Mouse (Mus musculus): Measurements from ENCODE around the gene Slc26a11.

Gene Slc26a11

GRCm38 (mm10) chr11:119355443-119356385 is at the start of gene Slc26a11, which contains the start of gene Sgsh:
Slc26a11 (plus strand) TSS chr11:119355557.
Sgsh (minus strand) TSS chr11:119355536.
- DNase-seq (ENCODE audit: low read depth, low spot score) = peak; percentile 71

GRCm38 (mm10) chr11:119306762-119307657 is 48.3 kb upstream of the Slc26a11 start:
- no peak for DNase-seq (ENCODE audit: low read depth, low spot score)

- DNase-seq (ENCODE audit: low read depth, low spot score) = no peak
These were observed 47.8 kb upstream of the Slc26a11 start, which contains the start of gene Card14 for GRCm38 (mm10) chr11:119307658-119307867. Card14 (plus strand) TSS chr11:119307768.

GRCm38 (mm10) chr11:119307916-119308315 is 47.4 kb upstream of the Slc26a11 start:
- DNase-seq (ENCODE audit: low read depth, low spot score) = peak; percentile 20

GRCm38 (mm10) chr11:119310621-119311020 is 44.7 kb upstream of the Slc26a11 start:
- DNase-seq (ENCODE audit: low read depth, low spot score) = no peak

GRCm38 (mm10) chr11:119314252-119314936 is 41.0 kb upstream of the Slc26a11 start:
- no peak for DNase-seq (ENCODE audit: low read depth, low spot score)

GRCm38 (mm10) chr11:119316720-119317119 is 38.6 kb upstream of the Slc26a11 start:
- no peak for DNase-seq (ENCODE audit: low read depth, low spot score)

- no peak for DNase-seq (ENCODE audit: low read depth, low spot score)
These were observed 32.8 kb upstream of the Slc26a11 start for GRCm38 (mm10) chr11:119322521-119322920.

- no peak for DNase-seq (ENCODE audit: low read depth, low spot score)
These were observed 30.3 kb upstream of the Slc26a11 start for GRCm38 (mm10) chr11:119325068-119325467.

- no peak for DNase-seq (ENCODE audit: low read depth, low spot score)
These were observed 24.8 kb upstream of the Slc26a11 start for GRCm38 (mm10) chr11:119330592-119330991.

GRCm38 (mm10) chr11:119331970-119332369 is 23.4 kb upstream of the Slc26a11 start:
- no peak for DNase-seq (ENCODE audit: low read depth, low spot score)

GRCm38 (mm10) chr11:119338271-119339059 is 16.9 kb upstream of the Slc26a11 start:
- DNase-seq (ENCODE audit: low read depth, low spot score) = no peak

GRCm38 (mm10) chr11:119339179-119339578 is 16.2 kb upstream of the Slc26a11 start:
- no peak for DNase-seq (ENCODE audit: low read depth, low spot score)

- DNase-seq (ENCODE audit: low read depth, low spot score) = peak; percentile 60
These were observed 15.7 kb upstream of the Slc26a11 start for GRCm38 (mm10) chr11:119339637-119340036.

- no peak for DNase-seq (ENCODE audit: low read depth, low spot score)
These were observed 11.2 kb upstream of the Slc26a11 start for GRCm38 (mm10) chr11:119344178-119344577.

- no peak for DNase-seq (ENCODE audit: low read depth, low spot score)
These were observed 10.5 kb upstream of the Slc26a11 start for GRCm38 (mm10) chr11:119344865-119345264.

- no peak for DNase-seq (ENCODE audit: low read depth, low spot score)
These were observed 8.2 kb upstream of the Slc26a11 start for GRCm38 (mm10) chr11:119347125-119347524.

GRCm38 (mm10) chr11:119352113-119352512 is 3.2 kb upstream of the Slc26a11 start:
- DNase-seq (ENCODE audit: low read depth, low spot score) = no peak

- no peak for DNase-seq (ENCODE audit: low read depth, low spot score)
These were observed 1.4 kb upstream of the Slc26a11 start for GRCm38 (mm10) chr11:119353946-119354345.

GRCm38 (mm10) chr11:119354798-119355442 is 437 bp upstream of the Slc26a11 start:
- no peak for DNase-seq (ENCODE audit: low read depth, low spot score)

All from embryo, embryonic 11.5 days (tissue).